Mouse (Mus musculus) midbrain, embryonic 15.5 days (tissue): ENCODE measurements around the gene Prss23. TPM values are rescaled to one million over a fixed set of nuclear protein-coding genes. Genes with fewer than 3 reads are reported as not detected.

Experiments used
- ATAC-seq: fragments of 200-750 bp; cut with Nextera tagmentation; replicated peaks from 2 replicates; pipeline ENCODE4 v1.8.0; 2017; ENCODE audit warnings: moderate TSS enrichment
- H3K27ac ChIP-seq: fragments of 300-500 bp; sonication (generic); 2 replicates; pipeline ENCODE4 v1.5.1; 2015; ENCODE audit warnings: mild to moderate bottlenecking, inconsistent platforms
- H3K27me3 ChIP-seq: fragments of 300-500 bp; sonication (generic); replicated peaks from 2 replicates; pipeline ENCODE4 v1.6.1; 2015; ENCODE audit warnings: inconsistent platforms
- H3K36me3 ChIP-seq: fragments of 300-500 bp; sonication (generic); replicated peaks from 2 replicates; pipeline ENCODE4 v1.6.1; 2015; ENCODE audit warnings: inconsistent platforms
- H3K4me1 ChIP-seq: fragments of 300-500 bp; sonication (generic); 2 replicates; pipeline ENCODE4 v1.6.1; 2015; ENCODE audit warnings: inconsistent platforms
- H3K4me2 ChIP-seq: fragments of 300-500 bp; sonication (generic); 2 replicates; pipeline ENCODE4 v1.6.1; 2015; ENCODE audit warnings: inconsistent platforms, mild to moderate bottlenecking, moderate library complexity
- H3K4me3 ChIP-seq: fragments of 300-500 bp; sonication (generic); 2 replicates; pipeline ENCODE4 v1.5.1; 2015; ENCODE audit warnings: mild to moderate bottlenecking, inconsistent platforms
- H3K9ac ChIP-seq: fragments of 300-500 bp; sonication (generic); 2 replicates; pipeline ENCODE4 v1.6.1; 2015; ENCODE audit warnings: mild to moderate bottlenecking, inconsistent platforms
- H3K9me3 ChIP-seq: fragments of 300-500 bp; sonication (generic); 2 replicates; pipeline ENCODE4 v1.6.1; 2016; ENCODE audit warnings: inconsistent platforms
- WGBS: fragments of 180-500 bp; shearing (Covaris S2); methylation state at CpG from one replicate; pipeline ENCODE4 v1.1.7; 2015; ENCODE audit warnings: mixed read lengths; 5-methylcytosine and 5-hydroxymethylcytosine counted together
- polyA plus RNA-seq: library from polyadenylated mRNA; unstranded; fragments of >200 nt; fragmentation: Nextera tagmentation; extraction: Ambion mirVana; gene quantifications from 2 replicates; pipeline ENCODE4 v1.2.1, GENCODE M21; 2015

Prss23 gene
- polyA plus RNA-seq = 12.0 and 12.6 TPM in 2 replicates

GRCm38 (mm10) chr7:89526731-89527429 is at the start of gene Prss23:
Gene Prss23, minus strand, starts transcription at chr7:89527187.
- Histone ChIP-seq H3K36me3 (no peaks in the 10 kb centered on the region), H3K4me2 (no peak within 1 kb of the TSS), H3K9ac (no peak within 1 kb of the TSS), H3K4me3 (no peak within 1 kb of the TSS), H3K4me1 (no peaks in the 10 kb centered on the region), H3K27ac (no peak within 1 kb of the TSS), H3K27me3 (no peaks in the 10 kb centered on the region), H3K9me3 (no peaks in the 10 kb centered on the region)
- 78% methylated on average over 16 of the region's 16 CpGs for WGBS
- ATAC-seq = no peak

- no peak overlapping the region for H3K4me2 ChIP-seq
- no peak for ATAC-seq
- 90% methylated on average over 3 of the region's 3 CpGs for WGBS
- H3K4me3 ChIP-seq = no peak overlapping the region
- H3K4me1 ChIP-seq = no peaks in the 10 kb centered on the region
- no peaks in the 10 kb centered on the region for H3K36me3 ChIP-seq
- H3K27ac ChIP-seq = no peak overlapping the region
- no peak overlapping the region for H3K9ac ChIP-seq
- no peaks in the 10 kb centered on the region for H3K27me3 ChIP-seq
- H3K9me3 ChIP-seq = no peaks in the 10 kb centered on the region
Observed at GRCm38 (mm10) chr7:89576127-89576526, 49.1 kb upstream of the Prss23 start.

GRCm38 (mm10) chr7:89564569-89564968 is 37.6 kb upstream of the Prss23 start:
- H3K36me3 ChIP-seq = no peaks in the 10 kb centered on the region
- 100% methylated on average over 2 of the region's 2 CpGs for WGBS
- no peak overlapping the region for H3K27ac ChIP-seq
- H3K4me2 ChIP-seq = no peak overlapping the region
- no peaks in the 10 kb centered on the region for H3K9me3 ChIP-seq
- no peak overlapping the region for H3K4me3 ChIP-seq
- H3K27me3 ChIP-seq = no peaks in the 10 kb centered on the region
- no peaks in the 10 kb centered on the region for H3K4me1 ChIP-seq
- H3K9ac ChIP-seq = no peak overlapping the region
- ATAC-seq = no peak

- H3K4me3 ChIP-seq = no peak overlapping the region
- no peaks in the 10 kb centered on the region for H3K4me1 ChIP-seq
- ATAC-seq = no peak
- H3K27ac ChIP-seq = no peak overlapping the region
- H3K27me3 ChIP-seq = no peaks in the 10 kb centered on the region
- H3K36me3 ChIP-seq = no peaks in the 10 kb centered on the region
- H3K9me3 ChIP-seq = no peaks in the 10 kb centered on the region
- no peak overlapping the region for H3K9ac ChIP-seq
- no peak overlapping the region for H3K4me2 ChIP-seq
- 94% methylated on average over 2 of the region's 2 CpGs for WGBS
Observed at GRCm38 (mm10) chr7:89563501-89563900, 36.5 kb upstream of the Prss23 start.

- Histone ChIP-seq H3K4me3 (no peak overlapping the region), H3K9ac (no peak overlapping the region)
Observed at GRCm38 (mm10) chr7:89562140-89562539, 35.2 kb upstream of the Prss23 start.

GRCm38 (mm10) chr7:89560939-89561338 is 34.0 kb upstream of the Prss23 start:
- Histone ChIP-seq H3K27me3 (no peaks in the 10 kb centered on the region), H3K4me1 (no peaks in the 10 kb centered on the region), H3K4me3 (no peak overlapping the region), H3K4me2 (no peak overlapping the region), H3K9me3 (no peaks in the 10 kb centered on the region), H3K36me3 (no peaks in the 10 kb centered on the region), H3K9ac (no peak overlapping the region), H3K27ac (no peak overlapping the region)
- WGBS = 68% methylated on average over 3 of the region's 3 CpGs
- no peak for ATAC-seq

More at GRCm38 (mm10) chr7:89562140-89562539, 35.2 kb upstream of the Prss23 start:
- Histone ChIP-seq H3K27ac (no peak overlapping the region), H3K9me3 (no peaks in the 10 kb centered on the region), H3K27me3 (no peaks in the 10 kb centered on the region), H3K4me1 (no peaks in the 10 kb centered on the region), H3K4me2 (no peak overlapping the region), H3K36me3 (no peaks in the 10 kb centered on the region)
- ATAC-seq = no peak
- WGBS = 75% methylated on average over 2 of the region's 2 CpGs

GRCm38 (mm10) chr7:89559633-89560032 is 32.6 kb upstream of the Prss23 start:
- no peaks in the 10 kb centered on the region for H3K9me3 ChIP-seq
- WGBS = 79% methylated on average over 4 of the region's 4 CpGs

GRCm38 (mm10) chr7:89559105-89559504 is 32.1 kb upstream of the Prss23 start:
- H3K4me1 ChIP-seq = no peaks in the 10 kb centered on the region
- H3K4me3 ChIP-seq = no peak overlapping the region
- H3K9ac ChIP-seq = no peak overlapping the region
- no peaks in the 10 kb centered on the region for H3K27me3 ChIP-seq
- H3K4me2 ChIP-seq = no peak overlapping the region
- H3K36me3 ChIP-seq = no peaks in the 10 kb centered on the region
- H3K27ac ChIP-seq = no peak overlapping the region
- ATAC-seq = no peak
- no peaks in the 10 kb centered on the region for H3K9me3 ChIP-seq
- 88% methylated on average over 4 of the region's 4 CpGs for WGBS

More at GRCm38 (mm10) chr7:89559633-89560032, 32.6 kb upstream of the Prss23 start:
- Histone ChIP-seq H3K9ac (no peak overlapping the region), H3K4me2 (no peak overlapping the region), H3K27ac (no peak overlapping the region), H3K4me1 (no peaks in the 10 kb centered on the region), H3K4me3 (no peak overlapping the region), H3K27me3 (no peaks in the 10 kb centered on the region), H3K36me3 (no peaks in the 10 kb centered on the region)
- no peak for ATAC-seq

- Histone ChIP-seq H3K4me3 (no peak overlapping the region), H3K9me3 (no peaks in the 10 kb centered on the region), H3K27ac (no peak overlapping the region), H3K27me3 (no peaks in the 10 kb centered on the region), H3K9ac (no peak overlapping the region), H3K36me3 (no peaks in the 10 kb centered on the region), H3K4me1 (no peaks in the 10 kb centered on the region), H3K4me2 (no peak overlapping the region)
- WGBS = 77% methylated on average over 11 of the region's 11 CpGs
- no peak; the same call in 1 of the 2 replicates for ATAC-seq
Observed at GRCm38 (mm10) chr7:89558446-89559039, 31.6 kb upstream of the Prss23 start.

GRCm38 (mm10) chr7:89557056-89557455 is 30.1 kb upstream of the Prss23 start:
- no peaks in the 10 kb centered on the region for H3K36me3 ChIP-seq
- no peaks in the 10 kb centered on the region for H3K9me3 ChIP-seq
- H3K9ac ChIP-seq = no peak overlapping the region
- H3K27ac ChIP-seq = no peak overlapping the region
- H3K4me3 ChIP-seq = no peak overlapping the region
- no peaks in the 10 kb centered on the region for H3K27me3 ChIP-seq
- H3K4me1 ChIP-seq = no peaks in the 10 kb centered on the region
- ATAC-seq = no peak
- no peak overlapping the region for H3K4me2 ChIP-seq
- WGBS = 84% methylated on average over 5 of the region's 5 CpGs

GRCm38 (mm10) chr7:89556652-89557051 is 29.7 kb upstream of the Prss23 start:
- H3K4me3 ChIP-seq = no peak overlapping the region
- no peak overlapping the region for H3K4me2 ChIP-seq
- no peaks in the 10 kb centered on the region for H3K9me3 ChIP-seq
- no peaks in the 10 kb centered on the region for H3K27me3 ChIP-seq
- WGBS = 74% methylated on average over 4 of the region's 4 CpGs
- ATAC-seq = no peak
- H3K27ac ChIP-seq = no peak overlapping the region
- no peaks in the 10 kb centered on the region for H3K36me3 ChIP-seq
- H3K4me1 ChIP-seq = no peaks in the 10 kb centered on the region
- H3K9ac ChIP-seq = no peak overlapping the region

- no peak overlapping the region for H3K9ac ChIP-seq
- no peaks in the 10 kb centered on the region for H3K36me3 ChIP-seq
- no peak overlapping the region for H3K4me2 ChIP-seq
- H3K9me3 ChIP-seq = no peaks in the 10 kb centered on the region
- H3K27me3 ChIP-seq = no peaks in the 10 kb centered on the region
- no peaks in the 10 kb centered on the region for H3K4me1 ChIP-seq
- peak; percentile 80 for ATAC-seq
- no peak overlapping the region for H3K27ac ChIP-seq
- no peak overlapping the region for H3K4me3 ChIP-seq
- 31% methylated on average over 4 of the region's 4 CpGs for WGBS
Observed at GRCm38 (mm10) chr7:89555170-89555569, 28.2 kb upstream of the Prss23 start.

GRCm38 (mm10) chr7:89554068-89554467 is 27.1 kb upstream of the Prss23 start:
- 85% methylated on average over 1 of the region's 1 CpGs for WGBS
- Histone ChIP-seq H3K27ac (no peak overlapping the region), H3K27me3 (no peaks in the 10 kb centered on the region), H3K4me3 (no peak overlapping the region), H3K9me3 (no peaks in the 10 kb centered on the region), H3K4me1 (no peaks in the 10 kb centered on the region), H3K4me2 (no peak overlapping the region), H3K9ac (no peak overlapping the region), H3K36me3 (no peaks in the 10 kb centered on the region)
- no peak for ATAC-seq
